Mouse (Mus musculus) limb, embryonic 13.5 days (tissue): ENCODE results near the gene Gm47283. TPM values are rescaled to one million over a fixed set of nuclear protein-coding genes. Genes with fewer than 3 reads are reported as not detected.
"Not testable (repeated sequence)": the region's sequence is repeated elsewhere in the genome, so short reads cannot be mapped to it uniquely, and the experiment has no call there.

Experiments
- ATAC-seq: fragments of 200-750 bp; cut with Nextera tagmentation; 2 replicates; pipeline ENCODE4 v1.8.0; 2017; ENCODE audit warnings: low read depth, moderate number of reproducible peaks, moderate TSS enrichment; ENCODE audit not compliant: low FRiP score
- H3K27ac ChIP-seq: fragments of 300-500 bp; sonication (generic); 2 replicates; pipeline ENCODE4 v1.5.1; 2015; ENCODE audit warnings: inconsistent platforms, mild to moderate bottlenecking, moderate library complexity
- H3K27me3 ChIP-seq: fragments of 300-500 bp; sonication (generic); 2 replicates; pipeline ENCODE4 v1.6.1; 2015; ENCODE audit warnings: mild to moderate bottlenecking, inconsistent platforms
- H3K36me3 ChIP-seq: fragments of 300-500 bp; sonication (generic); 2 replicates; pipeline ENCODE4 v1.6.1; 2015; ENCODE audit warnings: inconsistent platforms, mild to moderate bottlenecking, moderate library complexity
- H3K4me1 ChIP-seq: fragments of 300-500 bp; sonication (generic); 2 replicates; pipeline ENCODE4 v1.6.1; 2015; ENCODE audit warnings: inconsistent platforms
- H3K4me2 ChIP-seq: fragments of 300-500 bp; sonication (generic); replicated peaks from 2 replicates; pipeline ENCODE4 v1.6.1; 2015; ENCODE audit warnings: inconsistent platforms, mild to moderate bottlenecking, moderate library complexity
- H3K4me3 ChIP-seq: fragments of 300-500 bp; sonication (generic); 2 replicates; pipeline ENCODE4 v1.5.1; 2015; ENCODE audit warnings: moderate library complexity, mild to moderate bottlenecking, inconsistent platforms
- H3K9ac ChIP-seq: fragments of 300-500 bp; sonication (generic); 2 replicates; pipeline ENCODE4 v1.6.1; 2015; ENCODE audit warnings: mild to moderate bottlenecking, inconsistent platforms
- H3K9me3 ChIP-seq: fragments of 300-500 bp; sonication (generic); 2 replicates; pipeline ENCODE4 v1.6.1; 2016; ENCODE audit warnings: inconsistent platforms
- WGBS: fragments of 180-500 bp; shearing (Covaris S2); methylation state at CpG from one replicate; pipeline ENCODE4 v1.1.7; 2015; 5-methylcytosine and 5-hydroxymethylcytosine counted together
- polyA plus RNA-seq: library from polyadenylated mRNA; unstranded; fragments of >200 nt; fragmentation: Nextera tagmentation; extraction: Ambion mirVana; gene quantifications from 2 replicates; pipeline ENCODE4 v1.2.1, GENCODE M21; 2015

Gm47283 gene
- polyA plus RNA-seq = not detected in 2 replicates

- H3K9ac ChIP-seq, H3K4me2 ChIP-seq, H3K4me3 ChIP-seq, H3K27ac ChIP-seq, H3K9me3 ChIP-seq, H3K27me3 ChIP-seq, H3K4me1 ChIP-seq, ATAC-seq, H3K36me3 ChIP-seq: not testable (repeated sequence)
- WGBS = no CpG with 5 or more reads among the region's 48 CpGs
Measured at GRCm38 (mm10) chrY:90784438-90784837, at the start of gene Gm47283. TSS of gene Gm47283 (plus strand) at chrY:90784738.

GRCm38 (mm10) chrY:90735181-90735895 lies 49.2 kb upstream of the Gm47283 start:
- not testable (repeated sequence) for H3K4me3 ChIP-seq, ATAC-seq, H3K4me2 ChIP-seq, H3K4me1 ChIP-seq, H3K27ac ChIP-seq, H3K27me3 ChIP-seq, H3K9ac ChIP-seq
- 86% methylated on average over 5 of the region's 5 CpGs for WGBS
- peaks cover 18% of the 10 kb centered on the region for H3K9me3 ChIP-seq
- peaks cover 19% of the 10 kb centered on the region for H3K36me3 ChIP-seq

- not testable (repeated sequence) for H3K4me1 ChIP-seq, ATAC-seq, H3K27ac ChIP-seq, H3K27me3 ChIP-seq, H3K9ac ChIP-seq, H3K4me3 ChIP-seq, H3K4me2 ChIP-seq
- peaks cover 25% of the 10 kb centered on the region for H3K9me3 ChIP-seq
- WGBS = 80% methylated on average over 6 of the region's 9 CpGs
- peaks cover 25% of the 10 kb centered on the region for H3K36me3 ChIP-seq
Measured at GRCm38 (mm10) chrY:90736217-90737000, 48.1 kb upstream of the Gm47283 start.

- Histone ChIP-seq H3K27ac (no peak overlapping the region), H3K4me3 (no peak overlapping the region), H3K4me2 (no peak overlapping the region), H3K27me3 (no peaks in the 10 kb centered on the region), H3K9ac (no peak overlapping the region), H3K9me3 (peaks cover 39% of the 10 kb centered on the region), H3K4me1 (no peaks in the 10 kb centered on the region), H3K36me3 (peaks cover 39% of the 10 kb centered on the region)
- no peak for ATAC-seq
- WGBS = 57% methylated on average over 3 of the region's 7 CpGs
Measured at GRCm38 (mm10) chrY:90737606-90738430, 46.7 kb upstream of the Gm47283 start.

GRCm38 (mm10) chrY:90738431-90738680 lies 46.2 kb upstream of the Gm47283 start:
- Histone ChIP-seq H3K4me2 (no peak overlapping the region), H3K4me1 (no peaks in the 10 kb centered on the region), H3K36me3 (peaks cover 40% of the 10 kb centered on the region), H3K9ac (no peak overlapping the region), H3K27me3 (no peaks in the 10 kb centered on the region), H3K27ac (no peak overlapping the region), H3K4me3 (no peak overlapping the region), H3K9me3 (peaks cover 41% of the 10 kb centered on the region)
- WGBS = 75% methylated on average over 1 of the region's 1 CpGs
- no peak for ATAC-seq

- ATAC-seq = peak; percentile 31
- H3K4me3 ChIP-seq, H3K27ac ChIP-seq, H3K27me3 ChIP-seq, H3K4me2 ChIP-seq, H3K9ac ChIP-seq, H3K4me1 ChIP-seq: not testable (repeated sequence)
- Histone ChIP-seq H3K36me3 (peaks cover 40% of the 10 kb centered on the region), H3K9me3 (peaks cover 41% of the 10 kb centered on the region)
- WGBS = 74% methylated on average over 28 of the region's 28 CpGs
Measured at GRCm38 (mm10) chrY:90738841-90739530, 45.6 kb upstream of the Gm47283 start.

GRCm38 (mm10) chrY:90739531-90740012 lies 45.0 kb upstream of the Gm47283 start:
- not testable (repeated sequence) for H3K4me2 ChIP-seq, H3K27me3 ChIP-seq, H3K4me1 ChIP-seq, H3K4me3 ChIP-seq, H3K9ac ChIP-seq, H3K27ac ChIP-seq
- 57% methylated on average over 11 of the region's 11 CpGs for WGBS
- Histone ChIP-seq H3K36me3 (peaks cover 45% of the 10 kb centered on the region), H3K9me3 (peaks cover 47% of the 10 kb centered on the region)
- peak; percentile 1; the same call in 1 of the 2 replicates for ATAC-seq

GRCm38 (mm10) chrY:90740013-90740561 lies 44.5 kb upstream of the Gm47283 start:
- Histone ChIP-seq H3K27ac (no peak overlapping the region), H3K4me1 (no peaks in the 10 kb centered on the region), H3K9ac (no peak overlapping the region), H3K36me3 (peaks cover 48% of the 10 kb centered on the region), H3K27me3 (no peaks in the 10 kb centered on the region), H3K9me3 (peaks cover 50% of the 10 kb centered on the region), H3K4me2 (no peak overlapping the region), H3K4me3 (no peak overlapping the region)
- WGBS = 53% methylated on average over 14 of the region's 14 CpGs
- ATAC-seq = no peak

- H3K36me3 ChIP-seq = peaks cover 54% of the 10 kb centered on the region
- not testable (repeated sequence) for H3K4me2 ChIP-seq, H3K27me3 ChIP-seq, H3K27ac ChIP-seq, H3K4me1 ChIP-seq, H3K9ac ChIP-seq, H3K4me3 ChIP-seq
- ATAC-seq = peak; percentile 55
- WGBS = 80% methylated on average over 38 of the region's 38 CpGs
- H3K9me3 ChIP-seq = peaks cover 56% of the 10 kb centered on the region
Measured at GRCm38 (mm10) chrY:90741006-90741405, 43.5 kb upstream of the Gm47283 start.

GRCm38 (mm10) chrY:90741452-90742260 lies 42.9 kb upstream of the Gm47283 start:
- Histone ChIP-seq H3K9me3 (peaks cover 56% of the 10 kb centered on the region), H3K36me3 (peaks cover 54% of the 10 kb centered on the region)
- H3K27ac ChIP-seq, H3K4me1 ChIP-seq, H3K9ac ChIP-seq, H3K4me2 ChIP-seq, H3K4me3 ChIP-seq, H3K27me3 ChIP-seq: not testable (repeated sequence)
- peak; percentile 21 for ATAC-seq
- 85% methylated on average over 42 of the region's 43 CpGs for WGBS
